Mouse (Mus musculus) heart, postnatal 0 days (tissue): ENCODE results near the gene Dnajc6. TPM values are rescaled to one million over a fixed set of nuclear protein-coding genes. Genes with fewer than 3 reads are reported as not detected.
A peak's percentile ranks its signal among the peaks of the same experiment; 100 is the strongest.

Source experiments
- ATAC-seq: fragments of 200-750 bp; cut with Nextera tagmentation; 2 replicates; pipeline ENCODE4 v1.8.0; 2017; ENCODE audit warnings: low read depth, moderate number of reproducible peaks, moderate library complexity; ENCODE audit not compliant: insufficient read depth
- DNase-seq: peaks from one replicate; pipeline ENCODE4 v3.0.0-alpha.2; 2016; ENCODE audit warnings: low spot score
- H3K27ac ChIP-seq: fragments of 300-500 bp; sonication (generic); 2 replicates; pipeline ENCODE4 v1.5.1; 2014; ENCODE audit warnings: low read depth, mild to moderate bottlenecking
- H3K27me3 ChIP-seq: fragments of 300-500 bp; sonication (generic); 2 replicates; pipeline ENCODE4 v1.6.1; 2014; ENCODE audit warnings: low read length, mixed read lengths; ENCODE audit not compliant: control insufficient read depth, insufficient read depth
- H3K36me3 ChIP-seq: fragments of 300-500 bp; sonication (generic); replicated peaks from 2 replicates; pipeline ENCODE4 v1.6.1; 2014; ENCODE audit warnings: low read length, mixed read lengths; ENCODE audit not compliant: control insufficient read depth, insufficient read depth
- H3K4me1 ChIP-seq: fragments of 300-500 bp; sonication (generic); 2 replicates; pipeline ENCODE4 v1.6.1; 2014; ENCODE audit warnings: antibody characterized with exemption; ENCODE audit not compliant: control insufficient read depth, insufficient read depth
- H3K4me2 ChIP-seq: fragments of 300-500 bp; sonication (generic); 2 replicates; pipeline ENCODE4 v1.6.1; 2014; ENCODE audit warnings: low read depth, mild to moderate bottlenecking, low read length, moderate library complexity
- H3K4me3 ChIP-seq: fragments of 300-500 bp; sonication (generic); 2 replicates; pipeline ENCODE4 v1.5.1; 2014; ENCODE audit warnings: low read depth, low read length
- H3K9ac ChIP-seq: fragments of 300-500 bp; sonication (generic); replicated peaks from 2 replicates; pipeline ENCODE4 v1.6.1; 2014; ENCODE audit warnings: low read depth, low read length, mixed read lengths
- H3K9me3 ChIP-seq: fragments of 300-500 bp; sonication (generic); replicated peaks from 2 replicates; pipeline ENCODE4 v1.6.1; 2016; ENCODE audit warnings: low read length; ENCODE audit not compliant: control insufficient read depth
- CTCF ChIP-seq: IDR thresholded peaks from 2 replicates; pipeline ENCODE4 v1.5.1; 2016; ENCODE audit warnings: antibody characterized with exemption, control low read depth, low read depth
- EP300 ChIP-seq: IDR thresholded peaks from 2 replicates; pipeline ENCODE4 v1.6.1; 2016; ENCODE audit warnings: antibody characterized with exemption, low read depth
- WGBS: fragments of 180-500 bp; shearing (Covaris S2); extraction: QIAGEN DNeasy Blood & Tissue Kit; methylation state at CpG from one replicate; pipeline ENCODE4 v1.1.7; 2014; 5-methylcytosine and 5-hydroxymethylcytosine counted together
- polyA plus RNA-seq: library from polyadenylated mRNA; unstranded; fragments of >200 nt; fragmentation: Nextera tagmentation; extraction: Ambion mirVana; gene quantifications from 2 replicates; pipeline ENCODE4 v1.2.1, GENCODE M21; 2015
- total RNA-seq: library from RNA; depleted of rRNA; stranded (reverse); fragments of >200 nt; gene quantifications from 2 replicates; pipeline ENCODE4 v1.2.3, GENCODE M21; 2014; ENCODE audit warnings: low replicate concordance

Dnajc6 gene
- total and polyA plus RNA-seq, 2 experiments from 2014 or later = 0.08 to 1.2 TPM

DNA sequence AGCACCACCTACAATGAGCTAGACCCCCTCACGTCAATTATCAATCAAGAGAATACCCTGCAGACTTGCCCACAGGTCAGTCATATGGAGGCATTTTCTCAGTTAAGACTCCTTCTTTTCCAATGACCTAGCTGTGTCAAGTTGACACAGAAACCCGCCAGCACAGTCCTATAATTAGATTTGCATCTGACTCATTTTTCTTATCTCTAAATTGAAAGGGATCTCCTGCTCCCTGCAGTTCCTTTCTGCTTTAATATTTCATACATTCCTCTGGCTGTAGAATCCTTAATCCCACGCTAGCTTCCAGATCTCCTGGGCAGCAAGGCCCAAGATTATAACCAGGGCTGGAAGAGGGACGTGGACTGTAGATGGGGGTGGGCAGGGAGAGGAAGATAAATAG, 44.1 kb downstream of the Dnajc6 start:
- no peaks in the 10 kb centered on the region for H3K27me3 ChIP-seq
- TF ChIP-seq CTCF (no peak), EP300 (no peak)
- H3K4me1 ChIP-seq = no peaks in the 10 kb centered on the region
- DNase-seq (no peak), ATAC-seq (no peak)
- H3K9me3 ChIP-seq = no peaks in the 10 kb centered on the region
- no peaks in the 10 kb centered on the region for H3K36me3 ChIP-seq
- 48% methylated on average over 4 of the region's 4 CpGs for WGBS
- H3K4me2 ChIP-seq = no peak overlapping the region
- H3K27ac ChIP-seq = no peak overlapping the region
- no peak overlapping the region for H3K4me3 ChIP-seq
- no peak overlapping the region for H3K9ac ChIP-seq

DNA sequence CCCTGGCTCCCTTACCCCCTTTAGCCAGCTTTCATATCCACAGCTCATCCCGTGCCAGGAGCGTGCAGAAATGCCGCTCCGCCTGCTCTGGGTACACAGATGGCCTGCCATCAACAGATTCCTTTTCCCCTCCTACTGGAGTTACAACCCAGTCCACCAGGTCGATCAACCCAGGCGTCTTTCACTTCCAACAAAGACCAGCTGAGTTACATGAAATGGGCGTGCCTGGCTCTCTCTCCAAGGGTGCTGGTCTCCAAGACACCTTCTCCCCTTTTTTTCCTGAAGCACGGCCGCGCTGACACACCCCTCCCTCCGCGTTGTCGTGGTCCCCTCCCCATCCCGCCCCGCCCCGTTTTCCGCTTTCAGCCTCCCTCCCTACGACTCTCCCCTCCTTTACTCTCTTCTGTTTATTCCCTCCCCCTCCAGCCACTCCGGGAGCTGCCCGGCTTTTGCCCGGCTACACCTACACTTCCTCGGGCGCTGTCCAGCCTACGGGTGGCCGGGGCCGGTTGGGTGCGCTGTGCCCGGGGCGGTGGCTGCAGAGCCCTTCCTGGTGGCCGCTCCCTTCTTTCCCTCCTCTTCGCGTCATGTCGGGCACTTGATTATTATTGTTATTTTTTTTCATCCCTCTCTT, 53.6 kb downstream of the Dnajc6 start:
- H3K27me3 ChIP-seq = peaks cover 33% of the 10 kb centered on the region
- peak; percentile 81 for ATAC-seq
- no peak for DNase-seq

DNA sequence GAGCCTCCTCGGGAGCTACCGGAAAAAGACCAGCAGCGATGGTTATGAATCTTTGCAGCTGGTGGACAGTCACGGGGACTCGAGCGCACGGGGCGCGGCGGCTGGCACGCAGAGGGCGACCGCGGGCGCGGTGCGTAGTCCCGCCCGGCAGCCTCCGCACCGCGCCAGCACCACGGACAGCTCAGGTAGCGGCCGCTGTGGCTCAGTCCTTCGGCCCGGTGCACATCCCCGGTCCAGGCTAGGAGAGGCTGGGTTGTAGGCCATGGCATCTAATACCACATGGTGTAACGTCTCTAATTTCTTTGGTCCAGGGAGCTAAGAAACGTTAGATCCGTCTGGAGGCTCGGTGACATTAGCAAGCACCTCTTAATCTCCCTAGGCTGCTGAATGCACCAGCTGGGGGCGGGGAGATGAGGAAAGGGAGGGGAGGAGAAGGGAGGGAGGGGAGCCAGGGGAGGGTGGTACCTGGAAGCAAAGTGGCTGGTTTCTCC, 54.3 kb downstream of the Dnajc6 start:
- WGBS = under 1% methylated on average over 33 of the region's 33 CpGs
- peaks cover 6% of the 10 kb centered on the region; the same call in 1 of the 2 replicates for H3K4me1 ChIP-seq
- H3K9me3 ChIP-seq = no peaks in the 10 kb centered on the region
- peak overlapping the region; percentile 31 for H3K4me3 ChIP-seq
- DNase-seq = peak; percentile 48
- no peak for TF ChIP-seq CTCF
- no peak for TF ChIP-seq EP300
- H3K4me2 ChIP-seq = peak overlapping the region; percentile 53
- H3K27me3 ChIP-seq = peaks cover 33% of the 10 kb centered on the region
- no peak overlapping the region for H3K27ac ChIP-seq
- no peak overlapping the region for H3K9ac ChIP-seq
- H3K36me3 ChIP-seq = no peaks in the 10 kb centered on the region
- ATAC-seq = peak; percentile 90

More for the DNA sequence above, 53.6 kb downstream of the Dnajc6 start:
- WGBS = 2% methylated on average over 33 of the region's 33 CpGs
- Histone ChIP-seq H3K4me2 (peak overlapping the region; percentile 53), H3K9me3 (no peaks in the 10 kb centered on the region), H3K27ac (no peak overlapping the region), H3K4me1 (peaks cover 6% of the 10 kb centered on the region; the same call in 1 of the 2 replicates), H3K4me3 (peak overlapping the region; percentile 31), H3K36me3 (no peaks in the 10 kb centered on the region), H3K9ac (no peak overlapping the region)
- TF ChIP-seq CTCF (no peak), EP300 (no peak)

DNA sequence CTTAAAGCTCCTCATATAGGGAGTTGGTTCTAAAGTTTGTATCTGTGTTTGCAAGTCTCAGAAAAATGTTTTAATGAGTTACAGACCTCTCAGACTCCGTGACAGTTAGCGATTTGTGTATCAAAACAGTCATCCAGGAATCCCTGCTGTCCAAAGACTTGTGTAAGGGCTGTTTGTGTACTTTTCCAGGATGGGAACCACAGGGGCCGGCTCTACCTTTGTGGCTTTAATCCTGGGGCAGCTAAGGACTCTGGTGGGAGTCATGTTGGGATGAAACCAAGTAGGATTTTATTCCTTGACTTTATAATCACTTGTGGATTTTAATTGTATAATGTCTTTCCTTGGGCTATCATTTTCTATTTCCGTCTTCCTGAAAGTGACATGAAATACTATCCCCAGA, 55.0 kb downstream of the Dnajc6 start:
- peaks cover 33% of the 10 kb centered on the region for H3K27me3 ChIP-seq
- no peak overlapping the region for H3K9ac ChIP-seq
- ATAC-seq (no peak), DNase-seq (no peak)
- TF ChIP-seq EP300 = no peak
- H3K4me2 ChIP-seq = no peak overlapping the region
- H3K9me3 ChIP-seq = no peaks in the 10 kb centered on the region
- 25% methylated on average over 4 of the region's 4 CpGs for WGBS
- H3K4me3 ChIP-seq = no peak overlapping the region
- peaks cover 6% of the 10 kb centered on the region; the same call in 1 of the 2 replicates for H3K4me1 ChIP-seq
- no peak overlapping the region for H3K27ac ChIP-seq
- no peaks in the 10 kb centered on the region for H3K36me3 ChIP-seq

DNA sequence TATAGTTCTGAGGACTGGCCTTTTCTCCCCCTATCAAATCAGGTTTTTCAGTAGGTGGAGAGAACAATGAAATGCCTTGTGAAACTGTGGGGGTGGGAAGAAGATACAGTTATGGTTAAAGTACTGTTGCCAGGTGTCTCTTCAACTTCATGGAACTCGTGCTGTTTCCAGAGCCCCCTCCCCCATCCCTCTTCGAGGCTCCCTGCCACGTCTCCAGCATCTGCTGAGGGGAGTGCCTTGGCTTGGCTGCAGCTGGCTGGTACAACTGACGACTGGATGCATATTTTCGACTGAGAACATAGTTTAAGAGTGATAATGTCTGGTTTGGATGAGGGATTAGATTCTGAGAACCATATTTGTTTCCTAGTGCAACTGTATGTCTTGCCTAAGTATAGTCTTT, 55.9 kb downstream of the Dnajc6 start:
- no peak overlapping the region for H3K27ac ChIP-seq
- H3K9ac ChIP-seq = no peak overlapping the region
- ATAC-seq = no peak
- H3K9me3 ChIP-seq = no peaks in the 10 kb centered on the region
- H3K4me2 ChIP-seq = no peak overlapping the region
- WGBS = 15% methylated on average over 5 of the region's 5 CpGs
- H3K27me3 ChIP-seq = peaks cover 29% of the 10 kb centered on the region
- H3K4me3 ChIP-seq = no peak overlapping the region
- TF ChIP-seq EP300 (no peak), CTCF (no peak)
- no peak for DNase-seq
- peaks cover 6% of the 10 kb centered on the region; the same call in 1 of the 2 replicates for H3K4me1 ChIP-seq
- no peaks in the 10 kb centered on the region for H3K36me3 ChIP-seq

DNA sequence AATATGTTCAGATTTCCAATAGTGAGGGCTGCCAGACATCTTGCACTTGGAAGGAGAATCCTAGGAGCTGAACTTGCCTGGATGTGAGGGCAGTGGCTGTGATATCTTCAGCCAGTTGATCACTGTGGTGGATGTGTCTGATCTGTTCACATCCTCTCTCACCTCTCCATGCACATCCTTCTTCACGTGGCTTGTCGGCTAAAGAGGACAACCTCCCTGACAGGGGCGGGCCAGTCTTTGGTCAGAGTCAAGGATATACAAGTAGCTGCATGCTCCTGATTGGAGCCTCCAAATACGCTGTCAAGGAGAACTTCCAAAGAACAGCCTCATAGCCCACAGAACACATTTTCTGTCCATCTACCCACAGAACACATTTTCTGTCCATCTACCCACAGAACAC, 58.6 kb downstream of the Dnajc6 start:
- WGBS = 62% methylated on average over 4 of the region's 4 CpGs
- Histone ChIP-seq H3K4me1 (peaks cover 6% of the 10 kb centered on the region; the same call in 1 of the 2 replicates), H3K27ac (no peak overlapping the region), H3K9ac (no peak overlapping the region), H3K27me3 (peaks cover 20% of the 10 kb centered on the region), H3K4me3 (no peak overlapping the region), H3K9me3 (no peaks in the 10 kb centered on the region), H3K4me2 (no peak overlapping the region), H3K36me3 (no peaks in the 10 kb centered on the region)
- TF ChIP-seq CTCF (no peak), EP300 (no peak)
- DNase-seq (no peak), ATAC-seq (no peak)
